Mouse (Mus musculus) forebrain, embryonic 12.5 days (tissue): ENCODE measurements at regions not wholly inside any gene's neighbourhood (a gene's known extent, or its start where the extent isn't known, plus 50 kb on each side); places are given as distances from the start of the nearest gene placed in this dataset.

ENCODE experiments used
- ATAC-seq: fragments of 200-750 bp; cut with Nextera tagmentation; 2 replicates; pipeline ENCODE4 v1.8.0; 2017; ENCODE audit warnings: moderate TSS enrichment; ENCODE audit not compliant: low FRiP score
- H3K27ac ChIP-seq: fragments of 300-500 bp; sonication (generic); 2 replicates; pipeline ENCODE4 v1.5.1; 2016; ENCODE audit warnings: mild to moderate bottlenecking
- H3K27me3 ChIP-seq: fragments of 300-500 bp; sonication (generic); 2 replicates; pipeline ENCODE4 v1.6.1; 2016; ENCODE audit warnings: mild to moderate bottlenecking
- H3K36me3 ChIP-seq: fragments of 300-500 bp; sonication (generic); replicated peaks from 2 replicates; pipeline ENCODE4 v1.6.1; 2016; ENCODE audit warnings: mild to moderate bottlenecking
- H3K4me1 ChIP-seq: fragments of 300-500 bp; sonication (generic); 2 replicates; pipeline ENCODE4 v1.6.1; 2016
- H3K4me2 ChIP-seq: fragments of 300-500 bp; sonication (generic); 2 replicates; pipeline ENCODE4 v1.6.1; 2016; ENCODE audit warnings: mild to moderate bottlenecking, moderate library complexity
- H3K4me3 ChIP-seq: fragments of 300-500 bp; sonication (generic); replicated peaks from 2 replicates; pipeline ENCODE4 v1.5.1; 2016; ENCODE audit warnings: mild to moderate bottlenecking
- H3K9ac ChIP-seq: fragments of 300-500 bp; sonication (generic); 2 replicates; pipeline ENCODE4 v1.6.1; 2016; ENCODE audit warnings: mild to moderate bottlenecking
- H3K9me3 ChIP-seq: fragments of 300-500 bp; sonication (generic); 2 replicates; pipeline ENCODE4 v1.6.1; 2016
- WGBS: fragments of 180-500 bp; shearing (Covaris S2); methylation state at CpG from one replicate; pipeline ENCODE4 v1.1.7; 2016; 5-methylcytosine and 5-hydroxymethylcytosine counted together

- no peak overlapping the region for H3K4me3 ChIP-seq
Observed at GRCm38 (mm10) chr3:58057064-58057396, 209.2 kb upstream of the Pfn2 start.

GRCm38 (mm10) chr3:58058134-58058533, 210.3 kb upstream of the Pfn2 start:
- no peak overlapping the region for H3K4me3 ChIP-seq
- no peak overlapping the region for H3K9ac ChIP-seq
- 34% methylated on average over 10 of the region's 10 CpGs for WGBS
- ATAC-seq: peak; percentile 55; the same call in 1 of the 2 replicates
- no peak overlapping the region for H3K27ac ChIP-seq
- no peak overlapping the region for H3K4me2 ChIP-seq
- no peaks in the 10 kb centered on the region for H3K36me3 ChIP-seq
- H3K4me1 ChIP-seq: no peaks in the 10 kb centered on the region
- H3K9me3 ChIP-seq: no peaks in the 10 kb centered on the region
- H3K27me3 ChIP-seq: no peaks in the 10 kb centered on the region

More at GRCm38 (mm10) chr3:58057064-58057396, 209.2 kb upstream of the Pfn2 start:
- no peaks in the 10 kb centered on the region for H3K36me3 ChIP-seq
- no peaks in the 10 kb centered on the region for H3K9me3 ChIP-seq
- 88% methylated on average over 2 of the region's 2 CpGs for WGBS
- H3K4me1 ChIP-seq: no peaks in the 10 kb centered on the region
- H3K9ac ChIP-seq: no peak overlapping the region
- ATAC-seq: no peak
- H3K27me3 ChIP-seq: no peaks in the 10 kb centered on the region
- no peak overlapping the region for H3K4me2 ChIP-seq
- H3K27ac ChIP-seq: no peak overlapping the region

- 94% methylated on average over 7 of the region's 7 CpGs for WGBS
- Histone ChIP-seq H3K4me1 (no peaks in the 10 kb centered on the region), H3K27ac (no peak overlapping the region), H3K27me3 (no peaks in the 10 kb centered on the region), H3K9ac (no peak overlapping the region), H3K36me3 (no peaks in the 10 kb centered on the region), H3K9me3 (no peaks in the 10 kb centered on the region), H3K4me3 (no peak overlapping the region), H3K4me2 (no peak overlapping the region)
- ATAC-seq: no peak
Observed at GRCm38 (mm10) chr3:58063852-58064549, 216.1 kb upstream of the Pfn2 start.

GRCm38 (mm10) chr3:58071574-58071973, 223.7 kb upstream of the Pfn2 start:
- H3K4me3 ChIP-seq: no peak overlapping the region
- no peak; the same call in 1 of the 2 replicates for ATAC-seq
- no peaks in the 10 kb centered on the region for H3K27me3 ChIP-seq
- peaks cover 10% of the 10 kb centered on the region for H3K4me1 ChIP-seq
- H3K4me2 ChIP-seq: no peak overlapping the region
- no peaks in the 10 kb centered on the region for H3K9me3 ChIP-seq
- no peaks in the 10 kb centered on the region for H3K36me3 ChIP-seq
- WGBS: 56% methylated on average over 3 of the region's 3 CpGs
- no peak overlapping the region for H3K27ac ChIP-seq
- no peak overlapping the region for H3K9ac ChIP-seq

- H3K27ac ChIP-seq: no peak overlapping the region
Observed at GRCm38 (mm10) chr3:58072230-58072839, 224.5 kb upstream of the Pfn2 start.

GRCm38 (mm10) chr3:58089344-58090139, 241.7 kb upstream of the Pfn2 start:
- no peak for ATAC-seq

More at GRCm38 (mm10) chr3:58072230-58072839, 224.5 kb upstream of the Pfn2 start:
- peak; percentile 46; the same call in 1 of the 2 replicates for ATAC-seq
- H3K9me3 ChIP-seq: no peaks in the 10 kb centered on the region
- no peak overlapping the region for H3K4me2 ChIP-seq
- no peaks in the 10 kb centered on the region for H3K27me3 ChIP-seq
- no peaks in the 10 kb centered on the region for H3K36me3 ChIP-seq
- H3K4me3 ChIP-seq: no peak overlapping the region
- H3K4me1 ChIP-seq: peaks cover 10% of the 10 kb centered on the region
- 33% methylated on average over 5 of the region's 5 CpGs for WGBS
- H3K9ac ChIP-seq: no peak overlapping the region

GRCm38 (mm10) chr3:58090396-58090795, 242.5 kb upstream of the Pfn2 start:
- no peak for ATAC-seq
- 92% methylated on average over 8 of the region's 8 CpGs for WGBS
- H3K27ac ChIP-seq: no peak overlapping the region
- H3K36me3 ChIP-seq: no peaks in the 10 kb centered on the region
- no peak overlapping the region for H3K9ac ChIP-seq
- no peaks in the 10 kb centered on the region for H3K27me3 ChIP-seq
- no peak overlapping the region for H3K4me2 ChIP-seq
- H3K4me1 ChIP-seq: no peaks in the 10 kb centered on the region
- no peaks in the 10 kb centered on the region for H3K9me3 ChIP-seq
- no peak overlapping the region for H3K4me3 ChIP-seq

More at GRCm38 (mm10) chr3:58089344-58090139, 241.7 kb upstream of the Pfn2 start:
- no peaks in the 10 kb centered on the region for H3K4me1 ChIP-seq
- no peak overlapping the region for H3K9ac ChIP-seq
- H3K4me3 ChIP-seq: no peak overlapping the region
- no peaks in the 10 kb centered on the region for H3K27me3 ChIP-seq
- H3K4me2 ChIP-seq: no peak overlapping the region
- WGBS: 84% methylated on average over 24 of the region's 24 CpGs
- H3K9me3 ChIP-seq: no peaks in the 10 kb centered on the region
- H3K27ac ChIP-seq: no peak overlapping the region
- H3K36me3 ChIP-seq: no peaks in the 10 kb centered on the region

GRCm38 (mm10) chr3:58091466-58092176, 243.7 kb upstream of the Pfn2 start:
- Histone ChIP-seq H3K4me1 (no peaks in the 10 kb centered on the region), H3K27ac (no peak overlapping the region), H3K4me3 (no peak overlapping the region), H3K36me3 (no peaks in the 10 kb centered on the region), H3K9me3 (no peaks in the 10 kb centered on the region), H3K27me3 (no peaks in the 10 kb centered on the region), H3K9ac (no peak overlapping the region), H3K4me2 (no peak overlapping the region)
- WGBS: 89% methylated on average over 6 of the region's 6 CpGs
- ATAC-seq: no peak

- Histone ChIP-seq H3K4me1 (peaks cover 7% of the 10 kb centered on the region; the same call in 1 of the 2 replicates), H3K27ac (no peak overlapping the region), H3K36me3 (no peaks in the 10 kb centered on the region), H3K27me3 (no peaks in the 10 kb centered on the region), H3K4me3 (no peak overlapping the region), H3K4me2 (no peak overlapping the region), H3K9ac (no peak overlapping the region), H3K9me3 (no peaks in the 10 kb centered on the region)
- no peak for ATAC-seq
- 84% methylated on average over 5 of the region's 5 CpGs for WGBS
Observed at GRCm38 (mm10) chr3:58110911-58111476, 263.1 kb upstream of the Pfn2 start.

GRCm38 (mm10) chr3:58112431-58112856, 264.6 kb upstream of the Pfn2 start:
- Histone ChIP-seq H3K9me3 (no peaks in the 10 kb centered on the region), H3K4me1 (peaks cover 7% of the 10 kb centered on the region; the same call in 1 of the 2 replicates), H3K4me2 (no peak overlapping the region), H3K9ac (no peak overlapping the region), H3K36me3 (no peaks in the 10 kb centered on the region), H3K4me3 (no peak overlapping the region), H3K27me3 (no peaks in the 10 kb centered on the region), H3K27ac (no peak overlapping the region)
- peak; percentile 58 for ATAC-seq
- WGBS: 34% methylated on average over 7 of the region's 7 CpGs

GRCm38 (mm10) chr3:58113941-58114340, 266.1 kb upstream of the Pfn2 start:
- WGBS: 94% methylated on average over 7 of the region's 7 CpGs

More at GRCm38 (mm10) chr3:58113941-58114340, 266.1 kb upstream of the Pfn2 start:
- no peaks in the 10 kb centered on the region for H3K36me3 ChIP-seq
- no peak overlapping the region for H3K4me2 ChIP-seq
- H3K9me3 ChIP-seq: no peaks in the 10 kb centered on the region
- no peak overlapping the region for H3K9ac ChIP-seq
- H3K4me1 ChIP-seq: peaks cover 7% of the 10 kb centered on the region; the same call in 1 of the 2 replicates
- H3K27ac ChIP-seq: no peak overlapping the region
- H3K4me3 ChIP-seq: no peak overlapping the region
- no peak for ATAC-seq
- H3K27me3 ChIP-seq: no peaks in the 10 kb centered on the region
